Mouse (Mus musculus) olfactory bulb, adult 2 months (tissue): ENCODE data around the gene Snrpa1.

Source experiments
- CTCF ChIP-seq: fragments of 200-500 bp; IDR thresholded peaks from 2 replicates; pipeline ENCODE4 v1.5.1; 2012; ENCODE audit warnings: low read depth, mild to moderate bottlenecking, low read length, moderate library complexity; ENCODE audit not compliant: insufficient read depth
- POLR2A ChIP-seq: fragments of 200-500 bp; IDR thresholded peaks from 2 replicates; pipeline ENCODE4 v1.6.1; 2012; ENCODE audit warnings: mild to moderate bottlenecking, low read depth, low read length, moderate library complexity; ENCODE audit not compliant: insufficient read depth

DNA sequence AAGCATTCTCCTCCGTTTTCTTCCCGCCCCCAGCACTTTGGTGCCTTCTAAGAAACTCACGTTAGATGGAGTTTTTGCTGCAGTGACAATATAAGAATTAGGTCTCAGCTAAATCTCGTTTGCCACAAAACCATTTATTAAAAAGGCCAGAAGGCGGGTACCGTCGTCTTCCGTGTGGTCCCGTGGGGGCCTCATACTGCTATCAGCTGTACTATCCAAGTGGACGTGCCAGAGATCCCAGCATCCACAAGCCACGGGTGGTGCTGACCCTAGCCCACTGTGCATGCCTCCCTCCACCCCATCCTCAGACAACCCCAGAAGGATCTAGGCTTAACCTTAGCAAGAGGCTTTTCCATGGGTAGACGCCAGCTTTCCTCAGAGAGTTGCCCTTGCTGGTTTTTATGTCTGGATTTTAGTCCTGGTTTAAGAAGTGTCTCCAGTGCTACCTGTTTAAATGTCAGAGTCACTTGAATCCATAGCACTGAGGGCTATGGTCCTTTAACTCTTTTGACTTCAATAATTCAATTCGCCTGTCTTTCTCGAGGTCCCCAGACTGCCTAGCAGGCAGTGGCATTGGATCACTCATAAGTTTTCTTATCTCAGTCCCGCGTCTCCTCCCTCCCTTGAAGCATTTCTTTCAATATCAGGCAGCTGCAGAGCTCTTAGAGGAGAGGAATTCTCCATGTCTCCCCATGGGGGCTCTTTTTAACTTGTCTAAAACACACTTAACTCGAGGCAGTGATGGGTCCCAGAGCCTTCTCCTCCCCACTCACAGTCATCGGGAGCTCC is 18.6 kb upstream of the Snrpa1 start:
- TF ChIP-seq CTCF (no peak), POLR2A (no peak)
